ENCODE assay signal across 11 mouse cellular contexts in genomic region chr17:32789244-32789643, GRCm38 (mm10). TPM values are rescaled to one million over a fixed set of nuclear protein-coding genes. Genes with fewer than 3 reads are reported as not detected.
A peak's percentile ranks its signal among the peaks of the same experiment; 100 is the strongest.
DNase-seq lines count a peak whose midpoint lies in the region; ATAC-seq and TF ChIP-seq lines count a peak whose summit lies in the region.
"Had no signal": no experiment of that assay in that cellular context is flagged by ENCODE, and none has a peak within 500 bp of the region (broad histone marks: within the 10 kb centered on the region; RNA-seq: fewer than 3 reads in every experiment).

No protein-coding gene starts in this region.

- intact Hi-C loops in heart, postnatal 36 days (cut with DNase I): loop anchor here (5.0 kb wide), 2 partner anchors 38 to 158 kb away; partner anchors contain the start of gene Cyp4f13

- no peak for TF ChIP-seq CTCF in liver, embryonic 14.5 days (IDR thresholded peaks at IDR 0.05; ENCODE audit: low read depth)

- no peak overlapping the region for H3K9ac ChIP-seq in heart, embryonic 11.5 days (ENCODE audit: low read depth, low read length)
- H3K9ac ChIP-seq in lung, embryonic 15.5 days: no peak overlapping the region
- no peak overlapping the region for H3K9ac ChIP-seq in embryonic facial prominence, embryonic 12.5 days
- no peak overlapping the region for H3K9ac ChIP-seq in liver, embryonic 14.5 days (replicated peaks)

- no peak for TF ChIP-seq EP300 in liver, embryonic 14.5 days (IDR thresholded peaks at IDR 0.05; ENCODE audit: low read depth)

- no peak for ATAC-seq in heart, embryonic 11.5 days (replicated peaks; ENCODE audit: insufficient number of reproducible peaks, low FRiP score, low TSS enrichment)
- ATAC-seq in lung, embryonic 15.5 days (ENCODE audit: borderline replicate concordance, extremely low read depth, low FRiP score, low TSS enrichment): no peak
- no peak for ATAC-seq in embryonic facial prominence, embryonic 12.5 days (ENCODE audit: insufficient number of reproducible peaks, insufficient read depth, low FRiP score, low TSS enrichment)
- no peak for ATAC-seq in liver, embryonic 14.5 days (ENCODE audit: insufficient read depth)

- 69% methylated on average over 8 of the region's 8 CpGs for WGBS in heart, embryonic 11.5 days (ENCODE audit: insufficient replicate concordance)
- WGBS in lung, embryonic 15.5 days: 70% methylated on average over 8 of the region's 8 CpGs
- WGBS in embryonic facial prominence, embryonic 12.5 days: 78% methylated on average over 8 of the region's 8 CpGs
- WGBS in liver, embryonic 14.5 days (ENCODE audit: insufficient replicate concordance): 72% methylated on average over 8 of the region's 8 CpGs

- H3K36me3 ChIP-seq in heart, embryonic 11.5 days (ENCODE audit: control insufficient read depth, insufficient read depth, low read length): peaks cover 6% of the 10 kb centered on the region; the same call in 1 of the 2 replicates
- peaks cover 12% of the 10 kb centered on the region for H3K36me3 ChIP-seq in lung, embryonic 15.5 days
- H3K36me3 ChIP-seq in embryonic facial prominence, embryonic 12.5 days: peaks cover 13% of the 10 kb centered on the region
- peaks cover 19% of the 10 kb centered on the region for H3K36me3 ChIP-seq in liver, embryonic 14.5 days (replicated peaks; ENCODE audit: control insufficient read depth, insufficient read depth, low read depth)

- H3K4me3 ChIP-seq in heart, embryonic 11.5 days (ENCODE audit: low read depth, low read length): no peak overlapping the region
- peak overlapping the region; percentile 91; the same call in 1 of the 2 replicates for H3K4me3 ChIP-seq in lung, embryonic 15.5 days
- no peak overlapping the region for H3K4me3 ChIP-seq in embryonic facial prominence, embryonic 12.5 days
- no peak overlapping the region for H3K4me3 ChIP-seq in liver, embryonic 14.5 days (ENCODE audit: insufficient read depth in 1 of 2, low read depth in 2 of 2, low read length in 2 of 2)

- DNase-seq in heart, postnatal 36 days: no peak
- no peak for DNase-seq in lung, postnatal 10 days
- no peak for DNase-seq in liver, embryonic 14.5 days (ENCODE audit: low read depth in 3 of 3, low spot score in 3 of 3)
- DNase-seq in right cerebral cortex, postnatal 4 days: no peak
- no peak for DNase-seq in left cerebral cortex, adult 9 months (ENCODE audit: low spot score in 2 of 2)
- DNase-seq: cerebellum, adult 11-12 months; lung, postnatal 14 days had no signal

- no peaks in the 10 kb centered on the region for H3K9me3 ChIP-seq in heart, embryonic 11.5 days (replicated peaks; ENCODE audit: control insufficient read depth, low read length)
- H3K9me3 ChIP-seq in lung, embryonic 15.5 days: no peaks in the 10 kb centered on the region
- H3K9me3 ChIP-seq in embryonic facial prominence, embryonic 12.5 days: no peaks in the 10 kb centered on the region
- no peaks in the 10 kb centered on the region for H3K9me3 ChIP-seq in liver, embryonic 14.5 days (ENCODE audit: control insufficient read depth, low read length)

- peak overlapping the region; percentile 76 for H3K4me2 ChIP-seq in heart, embryonic 11.5 days
- peak overlapping the region; percentile 68; the same call in 1 of the 2 replicates for H3K4me2 ChIP-seq in lung, embryonic 15.5 days
- H3K4me2 ChIP-seq in embryonic facial prominence, embryonic 12.5 days (replicated peaks): peak overlapping the region; percentile 71
- H3K4me2 ChIP-seq in liver, embryonic 14.5 days (ENCODE audit: low read depth): peak overlapping the region; percentile 82

- H3K27me3 ChIP-seq in heart, embryonic 11.5 days (ENCODE audit: control insufficient read depth, insufficient read depth, low read length): no peaks in the 10 kb centered on the region
- H3K27me3 ChIP-seq in lung, embryonic 15.5 days: no peaks in the 10 kb centered on the region
- no peaks in the 10 kb centered on the region for H3K27me3 ChIP-seq in embryonic facial prominence, embryonic 12.5 days
- H3K27me3 ChIP-seq in liver, embryonic 14.5 days (ENCODE audit: control insufficient read depth, insufficient read depth, low read length): no peaks in the 10 kb centered on the region

- peaks cover 14% of the 10 kb centered on the region for H3K4me1 ChIP-seq in heart, embryonic 11.5 days (ENCODE audit: control insufficient read depth, insufficient read depth, low read length)
- peaks cover 26% of the 10 kb centered on the region for H3K4me1 ChIP-seq in lung, embryonic 15.5 days
- peaks cover 13% of the 10 kb centered on the region for H3K4me1 ChIP-seq in embryonic facial prominence, embryonic 12.5 days
- H3K4me1 ChIP-seq in liver, embryonic 14.5 days (replicated peaks; ENCODE audit: control insufficient read depth in 2 of 2, insufficient read depth in 2 of 2, low read length in 1 of 2): peaks cover 11 to 14% of the 10 kb centered on the region in 2 experiments

- H3K27ac ChIP-seq in heart, embryonic 11.5 days (ENCODE audit: low read depth, low read length): no peak overlapping the region
- peak overlapping the region; percentile 57; the same call in 1 of the 2 replicates for H3K27ac ChIP-seq in lung, embryonic 15.5 days
- H3K27ac ChIP-seq in embryonic facial prominence, embryonic 12.5 days: no peak overlapping the region
- no peak overlapping the region for H3K27ac ChIP-seq in liver, embryonic 14.5 days

RNA-seq across cellular contexts. Expression of gene Zfp871, which starts 1.2 kb away (rescaled TPM):
- 26.7 and 35.0 TPM in 2 replicates for polyA plus RNA-seq in heart, embryonic 11.5 days (2014; fragmentation: Nextera tagmentation; extraction: Ambion mirVana)
- total RNA-seq in heart, postnatal 36 days (2021): 10 to 100 TPM; 28.7 to 31.8 TPM
- 28.5 and 33.8 TPM in 2 replicates for polyA plus RNA-seq in lung, embryonic 15.5 days (2015; fragmentation: Nextera tagmentation; extraction: Ambion mirVana)
- 49.0 and 51.2 TPM in 2 replicates for polyA plus RNA-seq in embryonic facial prominence, embryonic 12.5 days (2016; fragmentation: Nextera tagmentation; extraction: Ambion mirVana)
- 7.4 and 8.0 TPM in 2 replicates for polyA plus RNA-seq in liver, embryonic 14.5 days (2012; rRNA removed)
- polyA plus RNA-seq in liver, embryonic 14.5 days (2014; fragmentation: Nextera tagmentation; extraction: Ambion mirVana): 9.4 and 10.6 TPM in 2 replicates

RNA-seq across cellular contexts. Expression of gene Zfp811, which starts 20.5 kb away (rescaled TPM):
- polyA plus RNA-seq in heart, embryonic 11.5 days (2014; fragmentation: Nextera tagmentation; extraction: Ambion mirVana): 1.00 and 2.1 TPM in 2 replicates
- total RNA-seq in heart, postnatal 36 days (2021): under 1 TPM in 1 of 2 experiments, not detected in 1; 0.19 TPM
- 2.0 and 2.3 TPM in 2 replicates for polyA plus RNA-seq in lung, embryonic 15.5 days (2015; fragmentation: Nextera tagmentation; extraction: Ambion mirVana)
- 9.6 and 10.3 TPM in 2 replicates for polyA plus RNA-seq in embryonic facial prominence, embryonic 12.5 days (2016; fragmentation: Nextera tagmentation; extraction: Ambion mirVana)
- polyA plus RNA-seq in liver, embryonic 14.5 days (2012; rRNA removed): 0.06 and 0.10 TPM in 2 replicates
- 0.04 and 0.11 TPM in 2 replicates for polyA plus RNA-seq in liver, embryonic 14.5 days (2014; fragmentation: Nextera tagmentation; extraction: Ambion mirVana)
- polyA plus RNA-seq: small intestine, adult 2 months had no signal

RNA-seq across cellular contexts. Expression of gene Zfp799, which starts 40.8 kb away (rescaled TPM):
- polyA plus RNA-seq in heart, embryonic 11.5 days (2014; fragmentation: Nextera tagmentation; extraction: Ambion mirVana): 8.0 and 10.5 TPM in 2 replicates
- total RNA-seq in heart, postnatal 36 days (2021): 10 to 100 TPM in 1 of 2 experiments, 1 to 10 TPM in 1; 9.3 to 12.4 TPM
- 13.7 and 14.9 TPM in 2 replicates for polyA plus RNA-seq in lung, embryonic 15.5 days (2015; fragmentation: Nextera tagmentation; extraction: Ambion mirVana)
- 19.4 and 23.5 TPM in 2 replicates for polyA plus RNA-seq in embryonic facial prominence, embryonic 12.5 days (2016; fragmentation: Nextera tagmentation; extraction: Ambion mirVana)
- polyA plus RNA-seq in liver, embryonic 14.5 days (2012; rRNA removed): 0.60 and 0.71 TPM in 2 replicates
- 1.0 and 1.5 TPM in 2 replicates for polyA plus RNA-seq in liver, embryonic 14.5 days (2014; fragmentation: Nextera tagmentation; extraction: Ambion mirVana)
